Mouse (Mus musculus) neural tube, embryonic 11.5 days (tissue): ENCODE measurements around the gene 4930583I09Rik. TPM values are rescaled to one million over a fixed set of nuclear protein-coding genes. Genes with fewer than 3 reads are reported as not detected.

Experiments
- ATAC-seq: fragments of 200-750 bp; cut with Nextera tagmentation; 2 replicates; pipeline ENCODE4 v1.8.0; 2017; ENCODE audit warnings: moderate number of reproducible peaks, mild to moderate bottlenecking, moderate TSS enrichment, moderate library complexity; ENCODE audit not compliant: insufficient read depth, low FRiP score, low TSS enrichment
- DNase-seq: peaks from one replicate; pipeline ENCODE4 v3.0.0-alpha.2; 2015; ENCODE audit warnings: low spot score
- H3K27ac ChIP-seq: fragments of 300-500 bp; sonication (generic); 2 replicates; pipeline ENCODE4 v1.5.1; 2014; ENCODE audit warnings: low read depth, mild to moderate bottlenecking, low read length
- H3K27me3 ChIP-seq: fragments of 300-500 bp; sonication (generic); 2 replicates; pipeline ENCODE4 v1.6.1; 2014; ENCODE audit warnings: mild to moderate bottlenecking, low read length, mixed read lengths; ENCODE audit not compliant: control insufficient read depth, insufficient read depth
- H3K36me3 ChIP-seq: fragments of 300-500 bp; sonication (generic); 2 replicates; pipeline ENCODE4 v1.6.1; 2014; ENCODE audit warnings: mild to moderate bottlenecking, low read length, moderate library complexity, mixed read lengths; ENCODE audit not compliant: control insufficient read depth, insufficient read depth
- H3K4me1 ChIP-seq: fragments of 300-500 bp; sonication (generic); 2 replicates; pipeline ENCODE4 v1.6.1; 2014; ENCODE audit warnings: low read length, mixed read lengths; ENCODE audit not compliant: control insufficient read depth, insufficient read depth
- H3K4me2 ChIP-seq: fragments of 300-500 bp; sonication (generic); 2 replicates; pipeline ENCODE4 v1.6.1; 2014; ENCODE audit warnings: low read depth, mild to moderate bottlenecking, moderate library complexity
- H3K4me3 ChIP-seq: fragments of 300-500 bp; sonication (generic); 2 replicates; pipeline ENCODE4 v1.5.1; 2014; ENCODE audit warnings: low read depth, low read length
- H3K9ac ChIP-seq: fragments of 300-500 bp; sonication (generic); 2 replicates; pipeline ENCODE4 v1.6.1; 2014; ENCODE audit warnings: mild to moderate bottlenecking, low read length
- H3K9me3 ChIP-seq: fragments of 300-500 bp; sonication (generic); 2 replicates; pipeline ENCODE4 v1.6.1; 2016; ENCODE audit warnings: low read length; ENCODE audit not compliant: control insufficient read depth
- WGBS: fragments of 180-500 bp; shearing (Covaris S2); extraction: QIAGEN DNeasy Blood & Tissue Kit; methylation state at CpG from one replicate; pipeline ENCODE4 v1.1.7; 2014; 5-methylcytosine and 5-hydroxymethylcytosine counted together
- polyA plus RNA-seq: library from polyadenylated mRNA; unstranded; fragments of >200 nt; fragmentation: Nextera tagmentation; extraction: Ambion mirVana; gene quantifications from 2 replicates; pipeline ENCODE4 v1.2.1, GENCODE M21; 2014

Gene 4930583I09Rik
- polyA plus RNA-seq, 1 experiment from 2014 or later = not detected

DNA sequence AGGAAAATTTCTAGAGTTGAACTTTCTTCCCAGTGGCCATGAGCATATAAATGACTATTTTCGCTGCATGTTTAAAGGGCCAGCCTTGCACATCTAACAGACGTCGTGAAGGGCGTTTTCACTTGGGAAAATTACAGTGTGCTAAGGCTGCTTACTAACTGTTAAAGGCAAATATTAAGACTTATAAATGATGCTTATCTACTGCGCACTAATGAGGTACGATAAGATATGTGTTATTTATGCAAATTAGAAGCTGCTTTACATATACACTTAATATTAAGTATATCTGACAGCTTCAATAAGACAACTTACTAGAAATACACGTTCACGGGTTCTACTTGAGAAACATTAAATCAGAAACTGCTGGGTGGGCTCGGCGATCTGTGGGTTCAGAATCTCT lies 481 bp upstream of the 4930583I09Rik start:
- Histone ChIP-seq H3K4me2 (no peak overlapping the region), H3K9me3 (no peaks in the 10 kb centered on the region), H3K36me3 (no peaks in the 10 kb centered on the region), H3K4me1 (no peaks in the 10 kb centered on the region), H3K27ac (no peak overlapping the region), H3K4me3 (no peak overlapping the region), H3K27me3 (no peaks in the 10 kb centered on the region), H3K9ac (no peak overlapping the region)
- no peak for ATAC-seq
- DNase-seq = no peak
- 89% methylated on average over 10 of the region's 10 CpGs for WGBS

GRCm38 (mm10) chr17:64833906-64834490 lies 1.9 kb downstream of the 4930583I09Rik start:
- DNase-seq (no peak), ATAC-seq (no peak)
- no peak overlapping the region for H3K4me3 ChIP-seq
- H3K4me1 ChIP-seq = no peaks in the 10 kb centered on the region
- H3K9ac ChIP-seq = no peak overlapping the region
- H3K27ac ChIP-seq = no peak overlapping the region
- 78% methylated on average over 7 of the region's 7 CpGs for whole genome bisulfite sequencing
- H3K4me2 ChIP-seq = no peak overlapping the region
- H3K9me3 ChIP-seq = no peaks in the 10 kb centered on the region
- no peaks in the 10 kb centered on the region for H3K36me3 ChIP-seq
- H3K27me3 ChIP-seq = no peaks in the 10 kb centered on the region

GRCm38 (mm10) chr17:64833071-64833470 lies 2.8 kb downstream of the 4930583I09Rik start:
- Histone ChIP-seq H3K36me3 (no peaks in the 10 kb centered on the region), H3K27ac (no peak overlapping the region), H3K4me1 (no peaks in the 10 kb centered on the region), H3K27me3 (no peaks in the 10 kb centered on the region), H3K9ac (no peak overlapping the region), H3K4me2 (no peak overlapping the region), H3K4me3 (no peak overlapping the region), H3K9me3 (no peaks in the 10 kb centered on the region)
- no peak for DNase-seq
- no peak for ATAC-seq
- WGBS = 88% methylated on average over 2 of the region's 2 CpGs

GRCm38 (mm10) chr17:64827482-64827881 lies 8.4 kb downstream of the 4930583I09Rik start:
- Histone ChIP-seq H3K27me3 (no peaks in the 10 kb centered on the region), H3K9me3 (no peaks in the 10 kb centered on the region), H3K27ac (no peak overlapping the region), H3K4me3 (no peak overlapping the region), H3K9ac (no peak overlapping the region), H3K4me2 (no peak overlapping the region), H3K4me1 (no peaks in the 10 kb centered on the region), H3K36me3 (no peaks in the 10 kb centered on the region)
- ATAC-seq (no peak), DNase-seq (no peak)
- 92% methylated on average over 5 of the region's 5 CpGs for WGBS

- Histone ChIP-seq H3K4me3 (no peak overlapping the region), H3K4me2 (no peak overlapping the region), H3K27me3 (no peaks in the 10 kb centered on the region), H3K36me3 (no peaks in the 10 kb centered on the region), H3K27ac (no peak overlapping the region), H3K9ac (no peak overlapping the region), H3K9me3 (no peaks in the 10 kb centered on the region), H3K4me1 (no peaks in the 10 kb centered on the region)
- DNase-seq (no peak), ATAC-seq (no peak)
- 68% methylated on average over 4 of the region's 4 CpGs for WGBS
Measured at GRCm38 (mm10) chr17:64826843-64827242, 9.0 kb downstream of the 4930583I09Rik start.

- DNase-seq (no peak), ATAC-seq (no peak)
- 88% methylated on average over 5 of the region's 5 CpGs for WGBS
- Histone ChIP-seq H3K27me3 (no peaks in the 10 kb centered on the region), H3K4me1 (no peaks in the 10 kb centered on the region), H3K4me3 (no peak overlapping the region), H3K4me2 (no peak overlapping the region), H3K9me3 (no peaks in the 10 kb centered on the region), H3K9ac (no peak overlapping the region), H3K36me3 (no peaks in the 10 kb centered on the region), H3K27ac (no peak overlapping the region)
Measured at GRCm38 (mm10) chr17:64822561-64822960, 13.3 kb downstream of the 4930583I09Rik start.

DNA sequence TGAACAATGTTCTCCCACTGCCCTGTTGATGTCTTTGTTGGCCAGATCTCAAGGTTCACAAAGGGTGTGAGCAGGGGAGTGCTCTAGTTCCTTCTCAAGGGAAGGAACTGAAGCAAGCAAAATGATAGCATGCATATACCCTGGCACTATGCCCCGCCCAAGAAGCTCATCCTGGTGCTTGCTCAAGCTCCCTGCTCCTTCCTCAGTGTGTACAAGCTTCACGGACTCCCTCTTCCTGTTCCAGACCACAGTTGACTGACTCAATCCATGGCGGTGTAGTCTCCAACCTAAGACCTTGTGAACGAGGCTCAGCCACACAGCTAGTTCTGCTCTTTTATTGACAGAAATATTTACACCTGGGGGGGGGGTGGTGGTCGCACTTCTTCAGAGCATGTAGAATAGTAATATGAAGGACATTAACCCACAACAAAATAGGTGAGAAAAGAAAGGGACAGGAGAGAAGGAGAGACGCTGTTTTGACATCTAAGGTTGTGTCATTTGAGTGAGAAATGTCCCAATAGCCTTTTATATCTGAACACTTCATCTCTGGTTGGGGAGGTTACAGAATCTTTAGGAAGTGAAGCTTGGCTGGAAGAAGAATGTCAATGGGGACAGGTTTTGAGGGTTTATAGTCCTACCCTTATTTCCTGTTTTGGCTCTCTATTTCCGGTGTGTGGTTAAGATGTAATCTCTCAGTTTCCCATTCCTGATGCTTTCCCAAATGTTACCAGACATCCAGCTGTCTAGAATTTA lies 14.9 kb downstream of the 4930583I09Rik start:
- Histone ChIP-seq H3K4me1 (no peaks in the 10 kb centered on the region), H3K4me2 (no peak overlapping the region), H3K9me3 (no peaks in the 10 kb centered on the region), H3K9ac (no peak overlapping the region), H3K36me3 (no peaks in the 10 kb centered on the region), H3K4me3 (no peak overlapping the region), H3K27me3 (no peaks in the 10 kb centered on the region), H3K27ac (no peak overlapping the region)
- WGBS = 88% methylated on average over 7 of the region's 7 CpGs
- no peak for DNase-seq
- no peak for ATAC-seq

DNA sequence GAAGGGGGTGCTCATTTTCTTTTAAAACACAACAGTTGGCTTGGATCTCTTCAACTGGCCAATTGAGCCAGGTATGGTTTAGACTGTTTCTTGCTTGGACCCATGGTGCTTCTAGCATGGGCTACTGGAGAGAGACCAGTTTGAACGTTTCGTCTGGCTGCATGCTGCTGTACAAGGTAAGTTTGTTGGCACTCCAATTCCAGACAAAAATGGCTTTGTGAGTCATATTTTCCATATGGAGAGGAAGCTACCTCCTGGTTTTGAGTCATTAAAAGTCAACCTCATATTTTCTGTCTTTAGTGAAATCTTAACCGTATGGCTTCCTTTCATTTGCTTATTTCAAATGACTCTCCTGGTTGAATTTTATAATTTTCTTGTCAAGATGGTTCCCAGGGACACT lies 19.6 kb downstream of the 4930583I09Rik start:
- no peaks in the 10 kb centered on the region for H3K9me3 ChIP-seq
- H3K4me2 ChIP-seq = no peak overlapping the region
- H3K4me3 ChIP-seq = no peak overlapping the region
- H3K9ac ChIP-seq = no peak overlapping the region
- no peak for ATAC-seq
- no peaks in the 10 kb centered on the region for H3K27me3 ChIP-seq
- 89% methylated on average over 3 of the region's 3 CpGs for WGBS
- no peaks in the 10 kb centered on the region for H3K4me1 ChIP-seq
- H3K27ac ChIP-seq = no peak overlapping the region
- H3K36me3 ChIP-seq = no peaks in the 10 kb centered on the region
- DNase-seq = no peak

- Histone ChIP-seq H3K27me3 (no peaks in the 10 kb centered on the region), H3K27ac (no peak overlapping the region), H3K9me3 (no peaks in the 10 kb centered on the region), H3K9ac (no peak overlapping the region), H3K4me3 (no peak overlapping the region), H3K4me1 (no peaks in the 10 kb centered on the region), H3K36me3 (no peaks in the 10 kb centered on the region), H3K4me2 (no peak overlapping the region)
- ATAC-seq (no peak), DNase-seq (no peak)
- WGBS = 86% methylated on average over 2 of the region's 2 CpGs
Measured at GRCm38 (mm10) chr17:64815806-64816205, 20.1 kb downstream of the 4930583I09Rik start.
